Mouse (Mus musculus) CD8-positive naive resting alpha-beta T cell, adult 2 months (primary cell): ENCODE data around the gene Ngfr.
"Not testable (repeated sequence)": the region's sequence is repeated elsewhere in the genome, so short reads cannot be mapped to it uniquely, and the experiment has no call there.

ENCODE experiments used
- DNase-seq, 2 experiments: peaks; one replicate each; pipeline ENCODE4 v3.0.0; 2022; ENCODE audit warnings: low read depth in 2 of 2, low spot score in 2 of 2

Gene Ngfr

GRCm38 (mm10) chr11:95587423-95587951 lies at the start of gene Ngfr:
Gene Ngfr (minus strand): TSS chr11:95587735.
- DNase-seq = no peak

- no peak for DNase-seq
Observed at GRCm38 (mm10) chr11:95635030-95635429, 47.5 kb upstream of the Ngfr start.

GRCm38 (mm10) chr11:95633512-95634000 lies 46.0 kb upstream of the Ngfr start:
- DNase-seq = no peak

GRCm38 (mm10) chr11:95632474-95632873 lies 44.9 kb upstream of the Ngfr start:
- no peak for DNase-seq

GRCm38 (mm10) chr11:95631301-95631700 lies 43.8 kb upstream of the Ngfr start:
- no peak for DNase-seq

- no peak for DNase-seq
Observed at GRCm38 (mm10) chr11:95630558-95630957, 43.0 kb upstream of the Ngfr start.

- no peak for DNase-seq
Observed at GRCm38 (mm10) chr11:95622426-95622825, 34.9 kb upstream of the Ngfr start.

GRCm38 (mm10) chr11:95621541-95622130 lies 34.1 kb upstream of the Ngfr start:
- DNase-seq = no peak

GRCm38 (mm10) chr11:95621010-95621409 lies 33.5 kb upstream of the Ngfr start:
- DNase-seq = no peak

- no peak for DNase-seq
Observed at GRCm38 (mm10) chr11:95619886-95620444, 32.4 kb upstream of the Ngfr start.

GRCm38 (mm10) chr11:95619081-95619480 lies 31.5 kb upstream of the Ngfr start:
- no peak for DNase-seq

GRCm38 (mm10) chr11:95617785-95618465 lies 30.4 kb upstream of the Ngfr start:
- DNase-seq = no peak

GRCm38 (mm10) chr11:95614739-95615138 lies 27.2 kb upstream of the Ngfr start:
- no peak for DNase-seq

GRCm38 (mm10) chr11:95611283-95611682 lies 23.7 kb upstream of the Ngfr start:
- no peak for DNase-seq

- DNase-seq = no peak
Observed at GRCm38 (mm10) chr11:95610391-95610902, 22.9 kb upstream of the Ngfr start.

- DNase-seq = no peak
Observed at GRCm38 (mm10) chr11:95609924-95610323, 22.4 kb upstream of the Ngfr start.

GRCm38 (mm10) chr11:95607286-95607685 lies 19.8 kb upstream of the Ngfr start:
- not testable (repeated sequence) for DNase-seq

GRCm38 (mm10) chr11:95598214-95599062 lies 10.9 kb upstream of the Ngfr start:
- no peak for DNase-seq

- DNase-seq = no peak
Observed at GRCm38 (mm10) chr11:95597741-95598140, 10.2 kb upstream of the Ngfr start.

- no peak for DNase-seq
Observed at GRCm38 (mm10) chr11:95596704-95597103, 9.2 kb upstream of the Ngfr start.

- DNase-seq = no peak
Observed at GRCm38 (mm10) chr11:95596150-95596515, 8.6 kb upstream of the Ngfr start.
